31 mouse cellular contexts compared by ENCODE assay signal in genomic region chr7:37753024-37753423, GRCm38 (mm10). TPM values are rescaled to one million over a fixed set of nuclear protein-coding genes. Genes with fewer than 3 reads are reported as not detected.
DNase-seq lines count a peak whose midpoint lies in the region; TF ChIP-seq lines count a peak whose summit lies in the region.
"Had no signal": no experiment of that assay in that cellular context is flagged by ENCODE, and none has a peak within 500 bp of the region (broad histone marks: within the 10 kb centered on the region; RNA-seq: fewer than 3 reads in every experiment).

No protein-coding gene starts in this region.

- no peak overlapping the region for H3K4me3 ChIP-seq in layer of hippocampus, adult 2 months
- H3K4me3 ChIP-seq: embryonic facial prominence, embryonic 10.5 days; embryonic facial prominence, embryonic 13.5 days; erythroblast, embryonic 14.5 days; forebrain, embryonic 12.5 days; heart, adult 2 months; heart, embryonic 10.5 days; heart, embryonic 13.5 days; hindbrain, embryonic 12.5 days; intestine, embryonic 15.5 days had no signal

- H3K27ac ChIP-seq in layer of hippocampus, adult 2 months, result peak overlapping the region; percentile 67; the same call in 1 of the 2 replicates
- H3K27ac ChIP-seq: embryonic facial prominence, embryonic 10.5 days; embryonic facial prominence, embryonic 13.5 days; forebrain, embryonic 12.5 days; heart, adult 2 months; heart, embryonic 10.5 days; heart, embryonic 13.5 days; hindbrain, embryonic 12.5 days; intestine, embryonic 15.5 days had no signal

- DNase-seq in layer of hippocampus, adult 2 months (ENCODE audit: low spot score in 2 of 2), result no peak
- no peak for DNase-seq in layer of hippocampus, adult 9-10 months (ENCODE audit: low spot score)
- peak; percentile 52 for DNase-seq in retina, postnatal 1 day
- no peak for DNase-seq in retina, embryonic 14.5 days (ENCODE audit: low spot score)
- peak; percentile 79 for DNase-seq in brain, adult 2 months (ENCODE audit: low read depth, low spot score)
- no peak for DNase-seq in adrenal gland, adult 8-10 months
- DNase-seq in adrenal gland, postnatal 14 days, result no peak
- DNase-seq: adrenal gland, adult 2 months; adrenal gland, postnatal 36 days; B cell, adult 2 months; cerebellum, adult 11 months; cerebellum, adult 2 months; cerebellum, adult 9-11 months; cerebellum, postnatal 25 days; embryo, embryonic 11 days; gastrocnemius, postnatal 10 days; gastrocnemius, postnatal 36 days; heart, adult 2 months; heart, postnatal 14 days; heart, postnatal 4 days had no signal

- TF ChIP-seq CTCF in layer of hippocampus, adult 2 months (conservative IDR thresholded peaks at IDR 0.05), result no peak

RNA-seq across cellular contexts. Expression of gene Zfp536, which starts 20.4 kb away (rescaled TPM):
- total RNA-seq in layer of hippocampus, adult 2 months (2021), result 10 to 100 TPM; 44.4 to 45.5 TPM
- total RNA-seq in adrenal gland, adult 8-10 months (2022), result 10 to 100 TPM in 2 of 4 experiments, 1 to 10 TPM in 2; 6.8 to 19.8 (median 9.5) TPM
- total RNA-seq in adrenal gland, postnatal 14 days (2021), result 6.3 and 6.8 TPM in 2 replicates
- total RNA-seq: CH12.LX; common myeloid progenitor, adult 5-6 weeks; MEL had no signal

Comparison
In these comparisons a context has a peak if more than half of its experiments do, and no peak if none do; other contexts are left out.
1. DNase-seq: peak in retina, postnatal 1 day (single experiment) and brain, adult 2 months (single experiment); none in layer of hippocampus, adult 2 months (0 of 2), layer of hippocampus, adult 9-10 months (single experiment), retina, embryonic 14.5 days (single experiment), adrenal gland, adult 8-10 months (single experiment) and adrenal gland, postnatal 14 days (single experiment).